In the genomic region with DNA sequence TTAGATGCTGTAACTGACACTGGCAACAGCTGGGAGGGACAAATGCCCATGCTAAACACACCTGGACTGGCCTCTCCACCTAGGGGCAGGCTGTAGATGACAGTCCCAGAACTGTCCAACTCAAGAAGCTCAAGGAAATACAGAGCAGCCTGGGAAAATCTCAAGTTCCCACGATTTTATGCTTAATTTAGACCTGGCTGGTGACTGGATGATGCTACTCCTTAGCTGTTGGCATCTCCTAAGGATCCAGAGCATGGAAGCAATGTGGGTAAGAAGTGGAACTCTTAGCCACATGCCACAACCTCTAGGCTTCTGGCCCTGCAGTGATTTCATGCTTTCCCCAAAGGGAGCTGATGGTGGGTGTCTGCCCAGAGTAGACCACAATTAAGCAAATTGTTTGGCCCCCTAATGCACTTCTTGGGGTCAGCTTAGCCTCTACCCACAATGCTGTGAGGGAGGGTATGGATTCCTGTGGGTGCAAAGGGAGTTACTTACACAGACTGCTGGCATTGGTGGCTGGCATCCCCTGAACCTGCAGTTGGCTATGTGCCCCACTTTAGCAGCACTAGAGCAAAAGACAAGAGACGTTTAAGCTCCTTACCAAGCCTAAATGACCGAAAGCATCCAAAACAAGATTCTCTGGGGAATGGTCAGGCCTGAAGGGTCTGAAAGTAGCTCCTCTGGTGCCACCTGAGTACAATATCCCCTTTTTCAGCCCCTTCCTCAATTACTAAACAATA, we compare ENCODE assay signal across 21 mouse cellular contexts. TPM values are rescaled to one million over a fixed set of nuclear protein-coding genes. Genes with fewer than 3 reads are reported as not detected.
DNase-seq lines count a peak whose midpoint lies in the region; ATAC-seq and TF ChIP-seq lines count a peak whose summit lies in the region.
"Had no signal": no experiment of that assay in that cellular context is flagged by ENCODE, and none has a peak within 500 bp of the region (broad histone marks: within the 10 kb centered on the region; RNA-seq: fewer than 3 reads in every experiment).

No protein-coding gene starts in this region.

- ATAC-seq in lung, postnatal 0 days, result no peak
- no peak for ATAC-seq in midbrain, embryonic 13.5 days
- ATAC-seq: liver, postnatal 0 days had no signal

- H3K4me1 ChIP-seq in lung, postnatal 0 days (ENCODE audit: insufficient read depth, low read depth, low read length), result no peaks in the 10 kb centered on the region; the same call in 1 of the 2 replicates
- H3K4me1 ChIP-seq in cerebellum, adult 2 months (ENCODE audit: control insufficient read depth, insufficient read depth, low read length), result peaks cover 38% of the 10 kb centered on the region
- H3K4me1 ChIP-seq in cortical plate, adult 2 months (ENCODE audit: control insufficient read depth, insufficient read depth, low read length), result peaks cover 29% of the 10 kb centered on the region
- H3K4me1 ChIP-seq in midbrain, embryonic 13.5 days (replicated peaks), result peaks cover 5% of the 10 kb centered on the region; the same call in 1 of the 2 replicates
- H3K4me1 ChIP-seq: embryonic facial prominence, embryonic 10.5 days; midbrain, embryonic 12.5 days had no signal

- TF ChIP-seq POLR2A in cerebellum, adult 2 months (IDR thresholded peaks at IDR 0.05; ENCODE audit: borderline replicate concordance, insufficient read depth, low read length), result no peak
- no peak for TF ChIP-seq POLR2A in cortical plate, adult 2 months (IDR thresholded peaks at IDR 0.05; ENCODE audit: extremely low read depth, insufficient read depth, low read length)

- no peak for TF ChIP-seq EP300 in lung, postnatal 0 days (IDR thresholded peaks at IDR 0.05)

- peak overlapping the region; percentile 43 for H3K27ac ChIP-seq in gastrocnemius, adult 2 months
- no peak overlapping the region for H3K27ac ChIP-seq in lung, postnatal 0 days (ENCODE audit: low read length)
- H3K27ac ChIP-seq in cerebellum, adult 2 months (ENCODE audit: insufficient read depth, low read length), result peak overlapping the region; percentile 86
- peak overlapping the region; percentile 66; the same call in 1 of the 2 replicates for H3K27ac ChIP-seq in cortical plate, adult 2 months (ENCODE audit: insufficient read depth, low read length)
- no peak overlapping the region for H3K27ac ChIP-seq in midbrain, embryonic 13.5 days
- H3K27ac ChIP-seq: embryonic facial prominence, embryonic 10.5 days; hindbrain, embryonic 15.5 days; limb, embryonic 15.5 days; midbrain, embryonic 12.5 days had no signal

- H3K4me3 ChIP-seq in gastrocnemius, adult 2 months, result no peak overlapping the region
- no peak overlapping the region for H3K4me3 ChIP-seq in lung, postnatal 0 days (ENCODE audit: low read depth, low read length)
- no peak overlapping the region for H3K4me3 ChIP-seq in cerebellum, adult 2 months (replicated peaks; ENCODE audit: insufficient read depth, low read depth, low read length)
- H3K4me3 ChIP-seq in cortical plate, adult 2 months (ENCODE audit: insufficient read depth, low read length), result no peak overlapping the region
- no peak overlapping the region for H3K4me3 ChIP-seq in midbrain, embryonic 13.5 days (replicated peaks)
- H3K4me3 ChIP-seq: embryonic facial prominence, embryonic 10.5 days; hindbrain, embryonic 15.5 days; limb, embryonic 15.5 days; midbrain, embryonic 12.5 days had no signal

- H3K9ac ChIP-seq in lung, postnatal 0 days (replicated peaks; ENCODE audit: low read depth), result no peak overlapping the region
- H3K9ac ChIP-seq in midbrain, embryonic 13.5 days (replicated peaks), result no peak overlapping the region
- H3K9ac ChIP-seq: hindbrain, embryonic 15.5 days; limb, embryonic 15.5 days; liver, postnatal 0 days; midbrain, embryonic 12.5 days had no signal

- no peak for DNase-seq in gastrocnemius, adult 2 months
- no peak for DNase-seq in gastrocnemius, postnatal 10 days
- DNase-seq in lung, postnatal 0 days (ENCODE audit: low spot score), result no peak
- no peak for DNase-seq in lung, postnatal 4 days
- DNase-seq in cerebellum, adult 2 months, result peak; percentile 73
- DNase-seq in adrenal gland, adult 18-20 months (ENCODE audit: low spot score in 2 of 2), result no peak
- DNase-seq: adrenal gland, adult 2 months; gastrocnemius, postnatal 25 days; heart, postnatal 10 days; kidney, adult 2 months; kidney, postnatal 14 days; layer of hippocampus, adult 9-11 months; liver, postnatal 0 days; lung, postnatal 36 days; thymus, postnatal 4 days had no signal

- H3K9me3 ChIP-seq in lung, postnatal 0 days (ENCODE audit: low read length), result no peaks in the 10 kb centered on the region
- H3K9me3 ChIP-seq in midbrain, embryonic 13.5 days, result no peaks in the 10 kb centered on the region
- H3K9me3 ChIP-seq: embryonic facial prominence, embryonic 10.5 days; hindbrain, embryonic 15.5 days; limb, embryonic 15.5 days; midbrain, embryonic 12.5 days had no signal

- WGBS in lung, postnatal 0 days, result 70% methylated on average over 3 of the region's 3 CpGs
- WGBS in cerebellum, adult 2 months, result 7% methylated on average over 3 of the region's 3 CpGs
- 81% methylated on average over 3 of the region's 3 CpGs for WGBS in midbrain, embryonic 13.5 days

- no peaks in the 10 kb centered on the region for H3K27me3 ChIP-seq in lung, postnatal 0 days (replicated peaks; ENCODE audit: insufficient read depth, low read length)
- H3K27me3 ChIP-seq in cerebellum, adult 2 months (ENCODE audit: control insufficient read depth, insufficient read depth, low read length), result no peaks in the 10 kb centered on the region
- H3K27me3 ChIP-seq in midbrain, embryonic 13.5 days, result no peaks in the 10 kb centered on the region
- H3K27me3 ChIP-seq: hindbrain, embryonic 15.5 days; limb, embryonic 15.5 days; midbrain, embryonic 12.5 days had no signal

- intact Hi-C loops in gastrocnemius, adult 2 months (cut with DNase I), result no loop called here

- no peak overlapping the region for H3K4me2 ChIP-seq in lung, postnatal 0 days (replicated peaks; ENCODE audit: low read depth, low read length)
- no peak overlapping the region for H3K4me2 ChIP-seq in midbrain, embryonic 13.5 days (replicated peaks)
- H3K4me2 ChIP-seq: hindbrain, embryonic 15.5 days; limb, embryonic 15.5 days; midbrain, embryonic 12.5 days had no signal

- no peak for TF ChIP-seq CTCF in gastrocnemius, adult 2 months (IDR thresholded peaks at IDR 0.05)
- 0 out of 2 replicates have a peak, but pooled peaks have one; percentile 24 for TF ChIP-seq CTCF in lung, postnatal 0 days (IDR thresholded peaks at IDR 0.05)
- no peak for TF ChIP-seq CTCF in cerebellum, adult 2 months (IDR thresholded peaks at IDR 0.05; ENCODE audit: borderline replicate concordance, insufficient read depth, low read depth, low read length)
- no peak for TF ChIP-seq CTCF in cortical plate, adult 2 months (IDR thresholded peaks at IDR 0.05; ENCODE audit: extremely low read depth, insufficient read depth, low read length)

- H3K36me3 ChIP-seq in lung, postnatal 0 days (ENCODE audit: insufficient read depth, low read length), result no peaks in the 10 kb centered on the region
- no peaks in the 10 kb centered on the region; the same call in 1 of the 2 replicates for H3K36me3 ChIP-seq in midbrain, embryonic 13.5 days
- H3K36me3 ChIP-seq: embryonic facial prominence, embryonic 10.5 days; hindbrain, embryonic 15.5 days; limb, embryonic 15.5 days; midbrain, embryonic 12.5 days had no signal

RNA-seq across cellular contexts. Expression of gene Epn2, which starts 26.3 kb away (rescaled TPM):
- total RNA-seq in gastrocnemius, adult 2 months (2021), result 10 to 100 TPM; 19.7 to 24.7 TPM
- 10 to 100 TPM; 25.0 to 29.2 TPM for total RNA-seq in gastrocnemius, postnatal 10 days (2021)
- 41.0 and 47.7 TPM in 2 replicates for polyA plus RNA-seq in lung, postnatal 0 days (2015; fragmentation: Nextera tagmentation; extraction: Ambion mirVana)
- polyA plus RNA-seq in cerebellum, adult 2 months (2012; rRNA removed), result 123 and 132 TPM in 2 replicates
- 107 and 108 TPM in 2 replicates for polyA plus RNA-seq in cortical plate, adult 2 months (2012; rRNA removed)
- 10 to 100 TPM; 16.2 to 25.9 TPM for total RNA-seq in adrenal gland, adult 18-20 months (2021)
- 48.3 and 51.2 TPM in 2 replicates for polyA plus RNA-seq in midbrain, embryonic 13.5 days (2015; fragmentation: Nextera tagmentation; extraction: Ambion mirVana)

RNA-seq across cellular contexts. Expression of gene B9d1, which starts 48.2 kb away (rescaled TPM):
- 1 to 10 TPM; 3.4 to 7.0 TPM for total RNA-seq in gastrocnemius, adult 2 months (2021)
- total RNA-seq in gastrocnemius, postnatal 10 days (2021), result 1 to 10 TPM; 5.9 to 9.7 TPM
- polyA plus RNA-seq in lung, postnatal 0 days (2015; fragmentation: Nextera tagmentation; extraction: Ambion mirVana), result 16.8 and 17.1 TPM in 2 replicates
- 36.2 and 40.7 TPM in 2 replicates for polyA plus RNA-seq in cerebellum, adult 2 months (2012; rRNA removed)
- polyA plus RNA-seq in cortical plate, adult 2 months (2012; rRNA removed), result 50.0 and 50.2 TPM in 2 replicates
- 10 to 100 TPM; 14.4 to 14.8 TPM for total RNA-seq in adrenal gland, adult 18-20 months (2021)
- polyA plus RNA-seq in midbrain, embryonic 13.5 days (2015; fragmentation: Nextera tagmentation; extraction: Ambion mirVana), result 38.3 and 40.8 TPM in 2 replicates

RNA-seq across cellular contexts. Expression of gene Mapk7, which starts 59.0 kb away (rescaled TPM):
- total RNA-seq in gastrocnemius, adult 2 months (2021), result 1 to 10 TPM; 2.7 to 2.9 TPM
- total RNA-seq in gastrocnemius, postnatal 10 days (2021), result 10 to 100 TPM in 1 of 2 experiments, 1 to 10 TPM in 1; 8.4 to 12.9 TPM
- polyA plus RNA-seq in lung, postnatal 0 days (2015; fragmentation: Nextera tagmentation; extraction: Ambion mirVana), result 36.2 and 39.5 TPM in 2 replicates
- 47.8 and 55.8 TPM in 2 replicates for polyA plus RNA-seq in cerebellum, adult 2 months (2012; rRNA removed)
- 32.2 and 36.7 TPM in 2 replicates for polyA plus RNA-seq in cortical plate, adult 2 months (2012; rRNA removed)
- total RNA-seq in adrenal gland, adult 18-20 months (2021), result 10 to 100 TPM; 15.3 to 16.0 TPM
- 76.6 and 87.2 TPM in 2 replicates for polyA plus RNA-seq in midbrain, embryonic 13.5 days (2015; fragmentation: Nextera tagmentation; extraction: Ambion mirVana)

Comparison
In these comparisons a context has a peak if more than half of its experiments do, and no peak if none do; other contexts are left out.
1. DNase-seq: peak in cerebellum, adult 2 months (2 of 2); none in gastrocnemius, adult 2 months (single experiment), gastrocnemius, postnatal 10 days (single experiment), lung, postnatal 0 days (single experiment), lung, postnatal 4 days (0 of 2) and adrenal gland, adult 18-20 months (0 of 2).
2. H3K27ac ChIP-seq: peak in gastrocnemius, adult 2 months (single experiment), cerebellum, adult 2 months (single experiment) and cortical plate, adult 2 months (single experiment); none in lung, postnatal 0 days (single experiment) and midbrain, embryonic 13.5 days (single experiment).